Mouse (Mus musculus) frontal cortex, adult (tissue): ENCODE measurements around the gene Rnf10.

ENCODE experiments used
- ATAC-seq: cut with Nextera tagmentation; 2 replicates; pipeline ENCODE4 v1.9.2; 2017; ENCODE audit warnings: mild to moderate bottlenecking, moderate library complexity, mixed read lengths; ENCODE audit not compliant: low TSS enrichment

The Rnf10 gene

DNA sequence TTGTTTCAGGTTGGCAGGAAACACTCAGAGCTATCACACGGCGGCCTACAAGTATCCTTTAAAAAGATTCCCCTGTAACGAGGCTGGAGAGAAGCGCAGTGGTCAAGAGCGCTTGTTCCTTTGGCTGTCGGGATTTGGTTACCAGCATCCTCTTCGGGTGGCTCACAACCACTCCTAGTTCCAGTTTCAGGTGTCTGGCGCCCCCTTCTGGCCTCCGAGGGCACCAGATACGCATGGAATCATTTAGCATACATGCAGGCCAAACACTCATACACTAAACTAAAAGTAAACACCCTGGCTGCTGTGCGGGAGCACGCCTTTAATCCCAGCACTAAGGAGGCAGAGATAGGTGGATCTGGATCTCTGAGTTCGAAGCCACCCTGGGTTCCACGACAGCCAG, 3.3 kb upstream of the Rnf10 start:
- no peak for ATAC-seq

DNA sequence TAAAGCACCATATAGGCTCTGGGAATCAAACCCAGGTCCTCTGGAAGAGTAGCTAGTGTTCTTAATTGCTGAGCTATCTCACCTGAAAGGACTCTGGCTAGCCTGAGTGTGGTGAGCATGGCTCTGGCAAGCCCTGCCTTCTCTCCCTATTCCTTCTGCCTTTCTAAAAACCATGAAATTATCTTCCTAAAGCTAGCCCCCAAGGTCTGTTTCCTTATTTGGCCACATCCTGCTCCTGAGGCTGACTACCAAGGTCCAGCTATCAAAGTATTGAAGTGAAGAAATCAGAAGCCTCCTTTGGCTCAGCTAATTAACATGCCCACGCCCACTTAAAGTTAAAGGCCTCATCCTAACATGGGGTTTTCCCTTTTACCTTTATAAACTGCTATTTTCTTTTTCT, 2.1 kb upstream of the Rnf10 start:
- no peak for ATAC-seq

- no peak for ATAC-seq
These were observed 1.7 kb upstream of the Rnf10 start for GRCm38 (mm10) chr5:115274353-115274752.

- no peak for ATAC-seq
These were observed 944 bp upstream of the Rnf10 start for GRCm38 (mm10) chr5:115273549-115274135.

GRCm38 (mm10) chr5:115271931-115272811, 527 bp downstream of the Rnf10 start:
- peak; percentile 39; the same call in 1 of the 2 replicates for ATAC-seq

DNA sequence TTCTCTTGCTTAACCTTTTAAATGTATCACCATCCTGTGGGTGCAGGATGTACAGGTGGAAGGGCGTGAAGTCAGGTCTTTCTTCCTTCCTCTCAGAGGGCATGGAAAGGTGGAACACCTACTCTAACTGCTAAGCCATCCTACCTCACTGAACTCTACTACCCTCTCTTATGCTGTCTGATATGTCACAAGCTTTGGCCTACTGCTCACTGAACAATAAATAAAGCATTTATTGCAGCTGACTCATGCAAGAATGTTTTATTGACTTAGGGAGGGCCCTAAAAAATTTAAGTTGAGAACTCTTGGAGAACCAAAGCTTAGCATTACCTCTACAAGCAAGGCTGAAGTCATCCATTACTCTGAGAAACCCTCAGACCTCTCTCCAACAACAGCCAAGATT, 2.7 kb downstream of the Rnf10 start:
- no peak for ATAC-seq

GRCm38 (mm10) chr5:115268266-115268665, 4.4 kb downstream of the Rnf10 start:
- no peak for ATAC-seq

- ATAC-seq = no peak
These were observed 5.1 kb downstream of the Rnf10 start for GRCm38 (mm10) chr5:115267469-115268045.

DNA sequence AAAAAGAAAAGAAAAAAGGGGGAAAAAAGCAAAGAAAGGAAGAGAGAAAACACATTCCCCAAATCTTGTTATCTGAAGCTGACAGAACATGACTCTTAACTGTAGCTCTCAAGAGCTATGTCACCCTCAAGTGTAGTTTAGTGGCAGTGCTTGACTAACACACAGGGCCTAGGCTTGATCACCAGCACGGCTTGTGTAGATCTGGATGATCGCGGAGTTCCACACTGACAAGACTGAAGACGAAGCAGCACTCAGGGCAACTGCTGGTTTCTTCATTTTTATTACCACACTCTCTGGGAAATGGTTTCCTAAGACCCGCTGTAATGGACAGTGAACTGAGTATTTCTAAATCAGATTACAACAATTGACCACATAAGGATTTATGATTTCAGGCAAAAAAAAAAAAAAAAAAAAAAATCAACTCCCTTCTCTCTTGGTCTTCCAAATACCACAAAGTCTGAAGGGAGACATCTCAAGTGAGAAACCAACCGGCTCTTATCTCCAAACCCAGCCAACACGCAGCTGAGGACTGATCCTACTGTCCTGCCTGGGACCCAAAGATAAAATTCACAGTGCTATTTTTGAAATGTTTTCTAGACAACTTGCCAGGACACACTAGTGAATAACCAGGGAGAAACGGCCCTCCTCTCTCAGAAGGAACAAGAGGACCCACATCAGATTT, 5.8 kb downstream of the Rnf10 start:
- ATAC-seq = no peak

DNA sequence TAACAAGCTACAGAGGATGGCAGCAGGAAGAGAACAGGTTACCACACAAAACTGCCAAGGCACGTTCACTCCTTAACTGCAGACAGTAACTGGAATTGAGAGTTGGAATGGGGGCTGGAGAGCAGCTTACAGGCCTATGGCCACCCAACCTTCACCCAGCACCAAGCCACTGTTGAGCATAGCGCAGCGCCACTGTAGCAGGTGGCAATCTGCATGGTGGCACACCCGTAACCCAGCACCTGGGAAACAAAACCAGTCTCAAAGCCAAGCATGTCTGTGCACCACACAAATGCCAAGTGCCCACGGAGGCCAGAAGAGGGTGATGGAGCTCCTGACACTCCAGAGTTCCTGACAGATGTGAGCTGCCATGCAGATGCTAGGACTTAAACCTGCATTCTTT, 6.4 kb downstream of the Rnf10 start:
- no peak for ATAC-seq

GRCm38 (mm10) chr5:115262502-115263291, 10.0 kb downstream of the Rnf10 start:
- ATAC-seq = no peak

DNA sequence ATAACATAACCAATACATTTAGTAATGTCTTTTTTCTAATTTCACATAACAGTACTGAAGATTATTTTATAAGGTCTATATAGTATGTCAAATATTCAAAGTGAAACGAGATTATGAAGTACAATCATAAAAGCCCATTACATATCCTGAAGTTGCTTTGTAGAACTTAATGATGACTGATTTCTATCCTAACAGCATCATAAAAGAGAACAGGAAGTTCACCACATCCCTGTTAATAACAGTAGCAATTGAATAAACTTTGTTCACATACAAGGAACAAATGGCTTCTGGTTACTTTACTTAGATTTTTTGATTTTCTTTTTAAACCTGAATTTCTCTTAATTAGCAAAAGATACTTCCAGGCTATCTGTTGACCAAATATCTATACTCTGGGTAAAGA, 10.8 kb downstream of the Rnf10 start:
- no peak for ATAC-seq

DNA sequence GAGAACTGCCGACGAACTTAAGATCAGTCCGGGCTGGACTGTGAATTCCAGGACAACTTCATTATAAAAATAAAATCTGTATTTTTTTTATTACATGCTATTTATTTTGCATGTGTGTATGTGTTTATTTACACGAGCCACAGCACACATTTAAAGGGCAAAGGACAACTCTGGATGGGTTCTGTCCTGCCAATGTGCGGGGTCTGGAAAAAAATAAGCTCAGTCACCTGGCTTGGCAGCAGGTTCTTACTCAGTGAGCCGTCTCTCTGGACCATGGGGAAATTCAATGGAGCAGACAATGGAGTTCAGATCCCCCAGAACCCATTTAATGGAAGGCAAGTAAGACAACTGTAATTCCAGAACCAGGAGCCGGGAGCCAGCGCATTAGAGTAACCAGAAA, 11.6 kb downstream of the Rnf10 start:
- ATAC-seq = no peak

DNA sequence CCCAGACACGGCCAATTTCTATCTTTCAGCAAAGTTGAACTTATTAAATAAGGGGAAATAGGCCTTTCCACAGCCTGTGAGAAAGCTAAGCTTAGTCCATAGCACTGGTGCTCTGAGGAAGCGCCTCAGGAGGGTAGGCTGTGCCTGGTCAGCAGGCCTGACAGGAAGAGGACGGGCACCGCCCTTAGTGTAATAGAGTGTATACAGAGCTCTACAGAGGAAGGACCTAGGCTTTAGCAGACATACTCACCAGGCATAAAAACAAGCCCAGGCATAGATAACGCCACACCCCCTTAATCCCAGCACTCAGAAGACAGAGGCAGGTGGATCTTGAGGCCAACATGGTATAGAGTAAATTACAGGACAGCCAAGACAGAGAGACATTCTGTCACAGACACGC, 12.3 kb downstream of the Rnf10 start:
- ATAC-seq = no peak

DNA sequence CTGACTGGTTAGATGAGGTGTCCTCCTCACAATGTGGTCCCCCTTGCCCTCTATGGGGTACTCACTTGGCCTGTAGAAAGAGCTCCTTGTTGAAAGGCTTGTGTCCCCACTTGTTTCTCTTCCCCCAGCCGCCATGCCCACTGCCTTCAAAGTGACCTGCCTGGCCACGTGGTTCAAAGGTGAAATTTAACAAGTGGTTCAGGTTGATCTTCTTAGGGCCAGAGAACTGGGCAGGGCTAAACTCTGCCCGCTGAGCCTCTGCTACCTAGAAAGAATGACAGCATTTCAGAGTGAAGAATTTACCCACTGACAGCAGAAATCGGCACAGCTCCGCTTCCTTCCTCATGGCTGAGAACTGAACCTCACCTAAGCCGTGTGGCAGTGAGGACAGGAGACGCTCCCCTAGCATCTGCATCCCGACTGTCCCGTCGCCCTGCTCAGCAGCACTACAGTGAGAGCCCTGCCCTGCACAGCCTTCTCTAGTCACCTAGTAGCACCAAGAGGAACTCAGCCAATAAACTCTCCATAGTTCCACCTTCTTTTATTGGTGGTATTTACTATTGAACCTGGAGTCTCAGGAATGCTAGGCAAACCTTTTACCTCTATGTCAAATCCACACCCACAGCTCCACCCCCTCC, 15.7 kb downstream of the Rnf10 start:
- ATAC-seq = no peak

GRCm38 (mm10) chr5:115255472-115255871, 17.2 kb downstream of the Rnf10 start:
- ATAC-seq = no peak

DNA sequence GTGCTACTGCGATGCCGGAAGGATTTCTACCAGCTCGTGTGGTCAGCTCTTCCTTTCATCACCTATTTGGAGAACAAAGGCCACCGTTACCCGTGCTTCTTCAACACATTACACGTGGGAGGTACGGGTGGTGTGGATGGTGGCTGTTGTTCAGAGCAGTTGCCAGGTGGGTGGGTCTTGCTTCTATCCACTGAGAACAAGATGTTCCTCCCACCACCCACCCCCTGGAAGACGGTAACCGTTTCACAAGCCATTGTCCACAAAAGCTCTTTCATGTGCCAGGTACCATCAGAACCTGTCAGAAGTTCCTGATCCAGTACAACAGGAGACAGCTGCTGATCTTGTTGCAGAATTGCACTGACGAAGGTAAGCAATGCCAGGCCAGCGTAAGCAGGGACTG, 32.5 kb downstream of the Rnf10 start:
- ATAC-seq = 0 out of 2 replicates have a peak, but pooled peaks have one; percentile 13

GRCm38 (mm10) chr5:115238729-115239195, 33.9 kb downstream of the Rnf10 start:
- no peak for ATAC-seq

GRCm38 (mm10) chr5:115237803-115238728, 34.6 kb downstream of the Rnf10 start:
- ATAC-seq = peak; percentile 63

GRCm38 (mm10) chr5:115235786-115236263, 36.9 kb downstream of the Rnf10 start, which contains the start of gene Pop5:
Gene Pop5 (plus strand): TSS chr5:115235836.
- peak; percentile 25; the same call in 1 of the 2 replicates for ATAC-seq
